Mouse (Mus musculus): ENCODE results near the gene C2cd3.

The C2cd3 gene

DNA sequence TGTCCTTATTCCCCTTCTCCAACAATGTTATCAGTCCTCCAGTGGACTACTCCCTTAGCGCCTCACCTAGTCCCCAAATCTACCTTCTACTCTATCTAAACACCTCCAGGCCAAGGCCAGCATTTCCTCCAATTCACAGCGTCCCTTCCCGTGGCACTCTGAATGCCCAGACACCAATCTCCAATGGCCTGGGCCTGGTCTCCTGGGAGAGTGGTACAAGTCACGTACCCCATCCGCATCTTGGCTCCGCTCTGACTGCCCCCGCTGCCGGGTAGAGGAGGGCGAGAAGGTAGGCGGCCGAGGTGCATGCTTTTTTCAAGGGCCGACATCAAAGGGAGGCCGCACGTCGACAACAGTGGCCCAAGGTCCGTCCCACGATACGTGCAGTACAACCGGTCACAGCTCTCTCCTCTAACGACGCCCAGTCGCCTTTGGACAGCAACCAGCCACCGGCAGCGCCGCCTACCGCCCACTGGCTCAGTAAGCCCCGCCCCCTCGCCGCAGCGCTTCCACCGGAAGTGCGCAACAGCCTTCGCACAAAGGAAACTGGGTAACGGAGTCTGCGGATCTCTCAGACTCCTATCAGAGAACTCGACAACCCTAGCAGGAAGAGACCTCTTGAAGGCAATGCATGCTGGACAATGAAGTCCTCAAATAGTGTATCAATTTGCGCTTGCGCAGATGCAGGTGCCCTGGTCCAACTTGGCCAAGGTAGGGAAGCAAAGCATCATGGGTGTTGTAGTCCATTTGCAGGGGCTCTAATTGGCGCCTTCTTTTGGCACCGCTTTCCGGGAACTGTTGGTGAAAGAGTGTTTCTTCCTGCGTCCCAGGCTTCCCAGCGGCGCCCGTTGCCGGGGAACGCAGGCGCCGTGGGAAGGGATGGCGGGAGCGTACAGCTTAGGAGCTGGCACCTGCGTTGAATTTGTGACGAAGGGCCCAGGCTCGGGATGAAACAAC is at the start of gene C2cd3, which contains the start of gene Ppme1:
TSS of gene C2cd3 (plus strand) at position 739 of the 957 bp plus-strand sequence.
TSS of gene Ppme1 (minus strand) at position 813 of the 957 bp plus-strand sequence.
- DNase-seq (ENCODE audit: low spot score in 2 of 2) = peak; percentile 97 to 100

DNA sequence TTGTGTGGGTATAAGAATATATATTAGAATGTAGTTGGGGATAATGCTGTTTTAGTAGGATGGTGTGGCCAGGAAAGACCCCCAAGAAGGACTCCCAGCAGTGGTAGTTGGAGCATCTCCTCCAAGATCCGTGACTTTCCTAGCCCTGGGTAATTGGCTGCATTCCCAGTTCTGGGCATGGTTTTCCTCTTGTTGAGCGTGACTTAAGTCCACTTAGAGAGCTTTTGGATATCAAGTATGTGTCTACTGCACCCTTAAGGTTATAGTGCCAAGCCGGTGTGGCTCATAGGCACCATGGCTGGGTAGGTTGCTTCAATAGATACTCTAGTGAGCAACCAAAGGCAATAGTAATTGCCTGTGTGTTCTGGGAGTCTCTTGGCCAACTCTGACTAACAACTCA is 48.3 kb upstream of the C2cd3 start:
- DNase-seq (ENCODE audit: low spot score in 2 of 2) = no peak

DNA sequence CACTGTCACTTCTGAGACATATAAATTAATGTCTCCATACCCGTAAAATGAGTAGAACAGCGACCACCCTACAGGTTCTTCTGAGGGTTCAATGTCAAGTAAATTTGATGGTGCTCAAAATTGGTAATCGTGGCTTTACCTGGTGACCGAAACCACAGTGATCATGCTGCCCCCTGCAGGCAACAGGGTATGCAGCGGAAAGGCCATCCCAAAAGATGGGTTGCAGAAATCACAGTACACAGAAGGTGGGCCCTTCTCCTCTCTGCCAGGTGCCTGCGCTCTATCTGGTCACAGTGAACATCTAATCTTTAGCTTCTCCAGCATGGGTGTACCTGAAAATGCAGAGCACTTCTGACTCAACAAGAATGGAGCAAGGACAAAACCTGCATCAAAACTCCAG is 46.6 kb upstream of the C2cd3 start:
- no peak for DNase-seq (ENCODE audit: low spot score in 2 of 2)

- DNase-seq (ENCODE audit: low spot score in 2 of 2) = no peak
These were observed 44.5 kb upstream of the C2cd3 start for GRCm38 (mm10) chr7:100327514-100327913.

- no peak for DNase-seq (ENCODE audit: low spot score in 2 of 2)
These were observed 43.4 kb upstream of the C2cd3 start for GRCm38 (mm10) chr7:100328636-100329035.

DNA sequence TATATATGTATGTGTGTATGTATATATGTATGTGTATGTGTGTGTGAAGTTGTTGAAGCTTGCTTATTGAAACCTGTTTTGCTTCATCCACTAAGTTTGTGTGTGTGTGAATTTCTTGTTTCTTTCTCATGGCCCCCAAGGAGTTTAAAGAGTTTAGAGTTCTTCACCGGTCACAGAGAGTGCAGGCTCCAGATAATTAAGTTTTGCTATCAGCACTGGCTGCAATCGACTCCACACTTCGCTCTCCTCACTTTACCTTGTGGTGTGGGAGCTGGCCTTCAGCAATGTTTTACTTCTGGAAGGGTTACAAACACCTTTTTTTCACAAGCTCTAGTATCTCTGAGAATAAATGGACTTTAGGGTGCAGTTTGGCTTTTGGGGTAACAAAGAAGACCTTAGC is 40.8 kb upstream of the C2cd3 start:
- no peak for DNase-seq (ENCODE audit: low spot score in 2 of 2)

DNA sequence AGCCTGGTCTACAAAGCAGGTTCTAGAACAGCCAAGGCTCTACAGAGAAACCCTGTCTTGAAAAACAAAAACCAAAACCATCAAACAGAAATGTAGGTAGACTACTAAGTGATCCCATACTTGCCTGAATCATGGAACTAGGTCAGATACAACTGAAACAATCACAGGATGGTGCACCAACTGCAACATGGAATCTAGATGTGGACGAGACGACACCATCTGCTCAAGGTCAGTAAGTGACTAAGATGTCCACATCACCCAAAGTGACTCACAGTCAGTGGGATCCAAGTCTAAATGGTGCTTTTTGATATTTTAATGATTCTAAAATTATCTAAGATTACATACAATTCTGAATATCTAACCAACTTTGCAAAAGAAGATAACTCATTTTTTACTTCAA is 36.1 kb upstream of the C2cd3 start:
- no peak for DNase-seq (ENCODE audit: low spot score in 2 of 2)

DNA sequence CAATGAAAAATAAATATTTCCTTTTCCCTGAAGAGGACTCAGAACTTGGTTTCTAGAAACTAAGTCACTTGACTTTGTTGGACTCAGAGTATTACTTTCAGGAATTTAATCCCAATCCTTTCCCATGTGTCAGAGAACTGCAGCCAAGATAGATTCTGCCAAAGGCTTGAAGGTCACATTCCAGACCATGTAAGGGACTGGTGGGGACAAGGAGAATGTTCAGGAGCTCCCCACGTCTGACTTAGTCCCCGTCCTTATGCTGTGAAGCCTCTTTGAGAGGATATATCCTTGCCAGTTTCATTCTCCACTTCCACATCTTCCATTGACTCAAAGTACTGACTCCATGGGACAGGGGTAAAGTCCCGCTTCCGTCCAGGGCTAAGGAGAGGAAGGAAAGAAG is 17.0 kb upstream of the C2cd3 start:
- no peak for DNase-seq (ENCODE audit: low spot score in 2 of 2)

DNA sequence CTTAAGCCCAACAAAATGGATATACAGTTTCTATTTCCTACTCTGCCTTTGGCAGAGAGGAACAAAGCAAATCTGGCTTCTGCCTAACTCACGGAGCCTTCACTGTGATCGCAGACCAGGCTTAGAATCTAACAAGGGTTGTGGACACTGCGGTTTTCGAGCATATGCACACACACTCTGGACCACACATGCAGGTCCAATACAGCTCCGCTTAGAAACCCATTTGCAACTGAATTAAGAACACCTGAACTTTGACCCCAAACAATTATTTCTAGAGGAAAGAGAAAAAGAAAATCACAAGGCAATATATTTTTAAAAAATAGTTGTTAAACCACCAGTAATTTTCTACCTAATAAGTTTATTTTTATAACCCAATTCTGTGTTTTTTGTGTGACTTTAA is 15.7 kb upstream of the C2cd3 start:
- no peak for DNase-seq (ENCODE audit: low spot score in 2 of 2)

- DNase-seq (ENCODE audit: low spot score in 2 of 2) = no peak
These were observed 15.3 kb upstream of the C2cd3 start for GRCm38 (mm10) chr7:100356768-100357167.

- no peak for DNase-seq (ENCODE audit: low spot score in 2 of 2)
These were observed 14.2 kb upstream of the C2cd3 start for GRCm38 (mm10) chr7:100357856-100358255.

GRCm38 (mm10) chr7:100363162-100363561 is 8.9 kb upstream of the C2cd3 start:
- DNase-seq (ENCODE audit: low spot score in 2 of 2) = no peak

- no peak for DNase-seq (ENCODE audit: low spot score in 2 of 2)
These were observed 7.1 kb upstream of the C2cd3 start for GRCm38 (mm10) chr7:100364888-100365287.

- no peak for DNase-seq (ENCODE audit: low spot score in 2 of 2)
These were observed 483 bp downstream of the C2cd3 start for GRCm38 (mm10) chr7:100372452-100372980.

- DNase-seq (ENCODE audit: low spot score in 2 of 2) = no peak
These were observed 6.2 kb downstream of the C2cd3 start for GRCm38 (mm10) chr7:100378257-100378656.

DNA sequence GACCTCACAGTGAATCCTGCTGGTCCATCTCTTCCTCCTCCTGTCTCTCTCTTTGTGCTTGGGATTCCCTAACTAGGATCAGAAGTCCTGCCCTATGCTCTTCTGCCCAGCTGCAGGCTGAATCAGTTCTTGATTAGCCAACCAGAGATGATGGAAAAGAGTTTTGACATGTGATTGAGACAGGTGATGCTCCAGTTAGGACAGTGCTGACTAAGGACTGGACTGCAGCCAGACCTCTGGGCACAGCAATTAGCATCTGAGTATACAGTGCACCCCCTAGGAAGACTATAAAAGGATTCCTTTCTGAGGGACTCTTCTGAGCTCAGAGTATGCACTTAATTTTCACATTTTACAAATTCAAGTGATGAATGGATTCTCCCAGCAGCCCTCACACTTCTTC is 9.1 kb downstream of the C2cd3 start:
- no peak for DNase-seq (ENCODE audit: low spot score in 2 of 2)

DNA sequence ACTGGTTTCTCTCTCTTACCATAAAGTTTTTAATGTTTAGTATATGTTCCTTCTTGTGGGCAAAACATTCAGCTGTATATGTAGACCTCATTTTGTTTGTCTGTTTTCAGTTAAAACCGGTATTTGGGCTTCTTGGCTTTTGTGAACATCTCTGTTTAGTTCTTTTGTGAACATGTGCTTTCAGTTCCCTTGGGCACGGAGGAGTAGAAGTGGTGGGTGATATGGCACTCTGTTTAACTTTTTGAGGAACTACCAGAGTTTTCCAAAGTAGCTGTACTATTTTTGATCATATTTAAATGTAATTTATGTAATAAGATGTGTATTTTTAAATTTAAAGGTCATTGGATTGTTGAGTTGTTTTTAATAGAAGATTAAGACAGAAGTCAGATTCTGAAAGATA is 11.2 kb downstream of the C2cd3 start:
- no peak for DNase-seq (ENCODE audit: low spot score in 2 of 2)

DNA sequence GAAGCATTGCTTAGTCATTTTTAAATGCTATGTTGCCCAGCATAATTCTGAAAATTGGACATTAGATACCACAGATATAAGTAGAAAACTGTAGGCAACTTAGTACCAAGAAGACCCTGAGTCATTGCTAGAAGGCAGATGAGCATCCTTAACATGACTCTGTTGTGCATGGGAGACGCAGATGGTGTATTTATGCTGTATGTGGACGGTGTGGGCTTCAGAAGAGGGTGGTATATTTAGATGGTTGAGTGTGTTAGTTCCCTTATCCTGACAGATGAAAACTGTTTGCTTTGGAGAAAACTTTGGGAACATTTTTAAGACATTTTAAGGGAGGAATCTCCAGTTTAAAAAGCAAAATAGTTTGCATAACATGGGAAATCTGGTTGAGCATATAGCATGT is 16.1 kb downstream of the C2cd3 start:
- DNase-seq (ENCODE audit: low spot score in 2 of 2) = no peak

DNA sequence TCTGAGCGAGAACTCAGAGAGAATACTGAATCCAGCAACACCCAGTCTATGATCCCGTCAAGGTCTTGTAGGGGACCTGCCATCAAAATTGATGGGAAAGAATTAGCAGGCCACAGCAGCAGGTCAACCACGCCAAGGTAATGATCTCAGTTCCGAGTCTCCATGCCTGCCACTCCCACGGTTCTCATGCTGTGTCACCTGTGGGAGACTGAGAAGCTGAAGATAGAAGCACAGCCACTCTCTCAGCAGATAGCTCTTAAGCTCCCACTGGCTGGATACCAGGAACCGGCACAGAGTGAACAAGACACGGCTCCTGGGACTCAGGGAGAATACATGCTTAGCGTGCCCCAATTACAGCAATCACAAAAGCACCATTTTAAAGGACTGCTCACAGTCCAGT is 18.1 kb downstream of the C2cd3 start:
- DNase-seq (ENCODE audit: low spot score in 2 of 2) = no peak

GRCm38 (mm10) chr7:100392265-100392664 is 20.2 kb downstream of the C2cd3 start:
- no peak for DNase-seq (ENCODE audit: low spot score in 2 of 2)

DNA sequence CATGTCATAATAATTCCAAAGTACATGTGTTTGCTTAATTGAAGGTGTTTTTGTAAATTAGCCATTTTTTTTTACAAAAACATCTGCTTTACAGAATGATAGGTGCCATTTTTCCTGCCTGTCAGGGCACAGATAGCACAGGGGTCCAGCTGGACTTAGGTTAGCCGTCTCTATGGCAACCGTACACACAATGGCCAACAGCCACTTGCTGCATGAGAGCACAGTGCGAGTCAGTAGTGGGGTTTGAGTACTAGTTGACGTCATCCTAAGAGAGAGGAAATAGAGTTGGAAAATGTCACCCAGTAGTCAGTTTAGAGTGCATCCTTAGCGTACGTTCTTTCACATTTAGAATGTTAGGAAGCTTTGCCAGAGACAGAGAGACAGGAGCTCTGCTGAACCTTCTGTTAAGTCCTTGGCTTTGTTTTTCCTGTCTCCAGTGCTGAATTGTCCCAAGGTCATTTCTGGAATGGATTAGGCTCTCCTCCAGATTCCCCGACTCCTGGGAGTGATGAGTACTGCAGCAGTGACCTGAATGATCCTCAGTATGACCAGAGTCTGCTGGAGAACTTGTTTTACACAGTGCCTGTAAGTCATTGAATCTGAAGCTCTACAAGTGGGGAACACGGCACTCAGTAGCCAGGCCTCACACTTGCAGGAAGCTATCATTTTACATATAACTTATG is 27.3 kb downstream of the C2cd3 start:
- DNase-seq (ENCODE audit: low spot score in 2 of 2) = no peak

DNA sequence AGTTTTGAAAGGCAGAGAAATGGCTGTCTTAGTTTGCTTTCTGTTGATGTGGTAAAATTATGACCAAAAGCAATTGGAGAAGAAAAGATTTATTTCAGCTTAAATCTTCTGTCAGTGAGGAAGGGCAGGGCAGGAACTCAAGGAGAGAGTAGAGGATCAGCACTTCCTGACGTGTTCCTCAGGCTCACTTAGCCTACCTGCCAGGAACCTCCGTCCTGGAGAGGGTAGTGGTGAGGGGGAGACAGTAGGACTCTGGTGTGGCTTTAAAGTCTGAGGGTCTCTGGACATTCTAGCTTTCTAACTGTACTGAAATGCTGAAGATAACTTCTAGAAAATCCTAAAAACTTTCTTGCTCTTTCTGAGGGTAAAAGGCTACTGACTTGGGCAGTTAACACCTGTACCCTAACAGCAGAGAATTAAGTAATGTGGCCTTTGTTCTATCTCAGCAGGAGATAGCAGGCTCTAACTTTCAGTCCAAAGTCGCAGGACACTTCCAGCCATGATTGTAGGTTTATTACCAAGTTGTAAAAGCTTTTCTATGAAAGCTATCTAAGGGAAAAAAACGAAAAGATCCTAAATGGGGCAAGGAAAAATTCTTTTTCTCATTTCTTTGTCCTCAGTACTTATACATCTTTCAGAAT is 29.0 kb downstream of the C2cd3 start:
- no peak for DNase-seq (ENCODE audit: low spot score in 2 of 2)

Measured in frontal cortex, postnatal 14 days (tissue).